Mouse (Mus musculus) midbrain, embryonic 15.5 days (tissue): ENCODE results near the gene Cntfr. TPM values are rescaled to one million over a fixed set of nuclear protein-coding genes. Genes with fewer than 3 reads are reported as not detected.
"Not testable (repeated sequence)": the region's sequence is repeated elsewhere in the genome, so short reads cannot be mapped to it uniquely, and the experiment has no call there.

Experiments used
- ATAC-seq: fragments of 200-750 bp; cut with Nextera tagmentation; replicated peaks from 2 replicates; pipeline ENCODE4 v1.8.0; 2017; ENCODE audit warnings: moderate TSS enrichment
- H3K27ac ChIP-seq: fragments of 300-500 bp; sonication (generic); 2 replicates; pipeline ENCODE4 v1.5.1; 2015; ENCODE audit warnings: mild to moderate bottlenecking, inconsistent platforms
- H3K27me3 ChIP-seq: fragments of 300-500 bp; sonication (generic); replicated peaks from 2 replicates; pipeline ENCODE4 v1.6.1; 2015; ENCODE audit warnings: inconsistent platforms
- H3K36me3 ChIP-seq: fragments of 300-500 bp; sonication (generic); replicated peaks from 2 replicates; pipeline ENCODE4 v1.6.1; 2015; ENCODE audit warnings: inconsistent platforms
- H3K4me1 ChIP-seq: fragments of 300-500 bp; sonication (generic); 2 replicates; pipeline ENCODE4 v1.6.1; 2015; ENCODE audit warnings: inconsistent platforms
- H3K4me2 ChIP-seq: fragments of 300-500 bp; sonication (generic); 2 replicates; pipeline ENCODE4 v1.6.1; 2015; ENCODE audit warnings: inconsistent platforms, mild to moderate bottlenecking, moderate library complexity
- H3K4me3 ChIP-seq: fragments of 300-500 bp; sonication (generic); 2 replicates; pipeline ENCODE4 v1.5.1; 2015; ENCODE audit warnings: mild to moderate bottlenecking, inconsistent platforms
- H3K9ac ChIP-seq: fragments of 300-500 bp; sonication (generic); 2 replicates; pipeline ENCODE4 v1.6.1; 2015; ENCODE audit warnings: mild to moderate bottlenecking, inconsistent platforms
- H3K9me3 ChIP-seq: fragments of 300-500 bp; sonication (generic); 2 replicates; pipeline ENCODE4 v1.6.1; 2016; ENCODE audit warnings: inconsistent platforms
- WGBS: fragments of 180-500 bp; shearing (Covaris S2); methylation state at CpG from one replicate; pipeline ENCODE4 v1.1.7; 2015; ENCODE audit warnings: mixed read lengths; 5-methylcytosine and 5-hydroxymethylcytosine counted together
- polyA plus RNA-seq: library from polyadenylated mRNA; unstranded; fragments of >200 nt; fragmentation: Nextera tagmentation; extraction: Ambion mirVana; gene quantifications from 2 replicates; pipeline ENCODE4 v1.2.1, GENCODE M21; 2015

The Cntfr gene
- polyA plus RNA-seq, 1 experiment from 2014 or later, result 28.1 TPM

GRCm38 (mm10) chr4:41705922-41706754 lies 9.2 kb upstream of the Cntfr start:
- Histone ChIP-seq H3K4me1 (peaks cover 31% of the 10 kb centered on the region), H3K9me3 (no peaks in the 10 kb centered on the region), H3K36me3 (no peaks in the 10 kb centered on the region), H3K27me3 (no peaks in the 10 kb centered on the region), H3K4me2 (peak overlapping the region; percentile 38), H3K27ac (peak overlapping the region; percentile 69), H3K4me3 (no peak overlapping the region), H3K9ac (no peak overlapping the region)
- 45% methylated on average over 19 of the region's 19 CpGs for WGBS
- peak; percentile 35 for ATAC-seq

GRCm38 (mm10) chr4:41704651-41705050 lies 7.8 kb upstream of the Cntfr start:
- WGBS, result 6% methylated on average over 5 of the region's 5 CpGs

GRCm38 (mm10) chr4:41702226-41702625 lies 5.3 kb upstream of the Cntfr start:
- ATAC-seq, H3K4me2 ChIP-seq, H3K36me3 ChIP-seq, H3K9me3 ChIP-seq, H3K4me3 ChIP-seq, H3K9ac ChIP-seq, H3K27me3 ChIP-seq, H3K27ac ChIP-seq: not testable (repeated sequence)
- 80% methylated on average over 2 of the region's 2 CpGs for WGBS
- H3K4me1 ChIP-seq, result peaks cover 14% of the 10 kb centered on the region

More at GRCm38 (mm10) chr4:41704651-41705050, 7.8 kb upstream of the Cntfr start:
- no peak overlapping the region for H3K4me2 ChIP-seq
- no peak for ATAC-seq
- H3K4me1 ChIP-seq, result peaks cover 28% of the 10 kb centered on the region
- no peak overlapping the region for H3K27ac ChIP-seq
- H3K36me3 ChIP-seq, result no peaks in the 10 kb centered on the region
- H3K9ac ChIP-seq, result no peak overlapping the region
- no peak overlapping the region for H3K4me3 ChIP-seq
- H3K27me3 ChIP-seq, result no peaks in the 10 kb centered on the region
- no peaks in the 10 kb centered on the region for H3K9me3 ChIP-seq

DNA sequence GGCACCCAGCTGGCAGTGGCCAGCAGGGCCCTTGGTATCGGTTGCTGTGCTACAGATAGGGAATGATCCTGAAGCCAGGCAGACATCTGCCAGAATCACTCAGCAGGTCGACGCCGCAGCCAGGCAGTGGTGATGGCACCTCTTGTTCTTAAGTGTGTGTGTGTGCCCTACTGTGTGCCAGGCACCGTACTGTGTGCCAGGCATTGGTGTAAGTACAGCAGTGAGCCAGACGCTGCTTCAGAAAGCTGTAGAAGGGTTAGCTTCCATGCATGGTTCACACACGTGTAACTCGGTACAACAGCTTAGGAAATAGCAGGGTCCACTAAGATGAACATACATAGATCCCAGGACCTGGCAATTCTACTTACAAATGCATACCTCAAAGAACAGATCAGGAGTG lies 3.3 kb upstream of the Cntfr start:
- H3K4me1 ChIP-seq, H3K27me3 ChIP-seq, H3K4me3 ChIP-seq, H3K4me2 ChIP-seq, ATAC-seq, H3K27ac ChIP-seq, H3K36me3 ChIP-seq, H3K9me3 ChIP-seq, H3K9ac ChIP-seq: not testable (repeated sequence)
- WGBS, result 92% methylated on average over 3 of the region's 8 CpGs

GRCm38 (mm10) chr4:41699783-41700182 lies 2.9 kb upstream of the Cntfr start, which contains the start of gene Il11ra1:
Gene Il11ra1, plus strand, starts transcription at chr4:41699989.
- not testable (repeated sequence) for H3K36me3 ChIP-seq, H3K27ac ChIP-seq, H3K4me3 ChIP-seq, H3K4me1 ChIP-seq, H3K9ac ChIP-seq, H3K9me3 ChIP-seq, H3K27me3 ChIP-seq, ATAC-seq
- H3K4me2 ChIP-seq, result peak within 1 kb of the TSS; percentile 36; the same call in 1 of the 2 replicates
- 79% methylated on average over 10 of the region's 10 CpGs for WGBS

DNA sequence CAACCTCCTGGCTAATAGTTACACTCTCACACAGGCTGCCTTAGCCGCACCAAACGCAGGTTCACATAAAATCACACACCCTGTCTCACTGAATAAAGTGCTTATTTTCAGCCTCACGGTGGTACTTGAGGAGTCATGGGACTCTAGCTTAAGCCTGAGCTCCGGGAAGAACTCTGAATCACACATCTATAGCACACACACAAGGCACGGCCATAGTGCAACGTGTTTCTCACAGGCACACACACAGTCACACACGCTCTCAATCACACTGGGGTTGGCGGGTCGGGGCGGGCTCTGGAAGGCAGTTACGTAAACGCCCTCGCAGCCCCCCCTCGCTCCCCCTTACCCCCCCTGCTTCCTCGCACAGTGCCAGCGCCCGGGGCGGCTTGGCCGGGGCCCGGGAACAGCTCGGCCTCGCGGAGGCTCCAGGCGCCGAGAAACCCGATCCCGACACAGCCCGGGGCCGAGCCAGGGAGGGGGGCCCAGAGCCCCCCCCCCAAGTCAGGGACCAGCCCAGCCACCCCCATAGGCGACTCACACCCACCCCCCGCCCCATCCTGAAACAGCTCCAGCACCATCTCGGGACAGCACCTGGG lies 1.6 kb upstream of the Cntfr start:
- H3K27me3 ChIP-seq, ATAC-seq, H3K36me3 ChIP-seq, H3K9ac ChIP-seq, H3K4me3 ChIP-seq, H3K9me3 ChIP-seq, H3K27ac ChIP-seq, H3K4me1 ChIP-seq: not testable (repeated sequence)
- 10% methylated on average over 18 of the region's 32 CpGs for whole genome bisulfite sequencing
- peak overlapping the region; percentile 36 for H3K4me2 ChIP-seq

- H3K27ac ChIP-seq, H3K9ac ChIP-seq, H3K9me3 ChIP-seq, H3K4me1 ChIP-seq, ATAC-seq, H3K4me3 ChIP-seq, H3K36me3 ChIP-seq, H3K27me3 ChIP-seq, H3K4me2 ChIP-seq: not testable (repeated sequence)
- WGBS, result 9% methylated on average over 12 of the region's 15 CpGs
These were observed 437 bp downstream of the Cntfr start for GRCm38 (mm10) chr4:41696452-41696851.

DNA sequence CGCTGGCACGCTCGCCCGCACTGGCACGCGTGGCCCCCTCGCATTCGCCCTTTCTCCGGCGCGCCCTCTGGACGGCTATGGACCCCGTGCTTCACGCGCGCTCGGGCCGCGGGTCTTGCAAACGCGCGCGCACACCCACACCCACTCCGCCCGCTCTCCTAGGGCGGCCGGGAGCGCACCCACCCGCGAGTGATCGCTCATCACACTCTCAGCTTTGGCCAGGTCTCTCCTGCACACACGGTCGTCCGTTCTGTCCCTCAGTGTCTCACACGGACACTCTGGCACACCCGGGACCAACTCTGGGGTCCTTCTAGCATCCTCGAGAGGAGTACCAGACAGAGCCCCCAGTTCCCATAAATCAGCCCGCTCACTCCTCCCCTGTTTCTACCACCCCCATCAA lies 1.1 kb downstream of the Cntfr start:
- H3K36me3 ChIP-seq, H3K9ac ChIP-seq, H3K4me1 ChIP-seq, H3K27ac ChIP-seq, ATAC-seq, H3K9me3 ChIP-seq, H3K27me3 ChIP-seq: not testable (repeated sequence)
- H3K4me3 ChIP-seq, result peak overlapping the region; percentile 24
- H3K4me2 ChIP-seq, result peak overlapping the region; percentile 38; the same call in 1 of the 2 replicates
- WGBS, result 3% methylated on average over 20 of the region's 38 CpGs

DNA sequence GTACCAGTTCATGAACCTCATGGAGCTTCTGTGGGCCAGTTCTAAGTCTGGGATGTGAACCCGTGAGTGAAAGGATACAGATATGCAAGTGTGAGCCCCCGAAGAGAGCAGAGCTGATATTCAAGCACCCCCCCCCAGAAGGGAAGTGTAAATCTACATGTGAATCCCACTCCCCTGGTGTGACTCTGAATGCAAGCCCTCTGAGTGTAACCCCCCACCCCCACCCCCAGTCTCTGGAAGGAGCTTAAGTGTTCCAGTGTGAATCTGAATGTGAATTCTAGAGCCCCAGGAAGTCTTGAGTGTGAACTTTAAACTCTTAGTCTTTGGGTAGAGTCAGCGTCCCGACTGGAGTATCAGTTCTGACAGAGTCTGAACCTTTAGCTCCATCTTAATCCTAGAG lies 3.4 kb downstream of the Cntfr start:
- not testable (repeated sequence) for H3K9me3 ChIP-seq, H3K9ac ChIP-seq, H3K4me1 ChIP-seq, H3K4me3 ChIP-seq, H3K27me3 ChIP-seq, ATAC-seq, H3K36me3 ChIP-seq, H3K27ac ChIP-seq
- peak overlapping the region; percentile 25 for H3K4me2 ChIP-seq
- WGBS, result 1% methylated on average over 4 of the region's 4 CpGs

DNA sequence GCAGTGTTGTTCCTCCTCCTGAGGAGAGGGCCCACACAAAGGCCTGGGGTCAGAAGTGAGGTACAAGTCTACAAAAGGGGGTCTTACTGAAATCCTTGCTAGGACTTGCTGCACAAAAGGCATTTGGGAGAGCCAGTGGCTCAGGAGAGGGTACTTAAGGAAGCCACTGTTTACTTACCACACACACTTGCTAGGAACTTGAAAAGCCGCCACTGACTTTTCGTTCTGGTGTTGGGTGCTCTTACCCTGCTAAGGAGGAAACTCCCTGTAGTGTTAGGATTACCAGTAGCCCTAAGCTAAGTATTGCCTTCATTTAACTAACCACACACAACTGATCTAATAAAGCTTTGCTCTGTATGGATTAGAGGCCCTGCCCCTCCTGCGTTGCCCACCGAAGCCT lies 6.9 kb downstream of the Cntfr start:
- not testable (repeated sequence) for H3K27ac ChIP-seq, H3K27me3 ChIP-seq, ATAC-seq, H3K4me2 ChIP-seq, H3K9ac ChIP-seq, H3K4me3 ChIP-seq, H3K9me3 ChIP-seq, H3K4me1 ChIP-seq, H3K36me3 ChIP-seq
- no CpG with 5 or more reads among the region's 4 CpGs for WGBS

DNA sequence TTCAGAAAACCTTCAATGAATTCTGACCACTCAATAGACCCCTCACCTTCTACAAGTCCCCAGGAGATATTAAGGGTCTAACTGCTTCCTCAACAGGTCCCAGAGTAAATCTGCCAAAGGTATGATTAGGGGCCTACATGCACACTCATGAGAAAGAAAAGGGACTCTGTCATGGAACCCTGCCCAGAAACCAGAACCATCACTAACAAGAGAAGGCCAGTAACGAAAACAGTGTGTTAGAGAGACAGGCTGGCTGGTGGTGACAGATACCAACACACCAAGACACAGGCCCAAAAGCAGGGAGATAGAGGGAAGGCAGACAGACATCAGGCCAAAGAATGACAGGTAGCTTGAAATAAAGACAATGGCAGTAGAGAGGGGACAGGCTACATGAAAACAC lies 8.3 kb downstream of the Cntfr start:
- H3K27ac ChIP-seq, H3K4me3 ChIP-seq, H3K4me1 ChIP-seq, ATAC-seq, H3K27me3 ChIP-seq, H3K4me2 ChIP-seq, H3K9ac ChIP-seq, H3K9me3 ChIP-seq, H3K36me3 ChIP-seq: not testable (repeated sequence)
- WGBS, result 51% methylated on average over 1 of the region's 1 CpGs

GRCm38 (mm10) chr4:41685882-41686492 lies 10.9 kb downstream of the Cntfr start:
- WGBS, result 9% methylated on average over 10 of the region's 10 CpGs
- H3K36me3 ChIP-seq, H3K27me3 ChIP-seq, H3K9me3 ChIP-seq, H3K9ac ChIP-seq, H3K27ac ChIP-seq, H3K4me3 ChIP-seq, H3K4me2 ChIP-seq: not testable (repeated sequence)
- 0 out of 2 replicates have a peak, but pooled peaks have one; percentile 18 for ATAC-seq
- H3K4me1 ChIP-seq, result peaks cover 21% of the 10 kb centered on the region
